ENCODE assay signal across 8 mouse cellular contexts in genomic region chr4:132301965-132302938, GRCm38 (mm10). TPM values are rescaled to one million over a fixed set of nuclear protein-coding genes. Genes with fewer than 3 reads are reported as not detected.
DNase-seq lines count a peak whose midpoint lies in the region; ATAC-seq lines count a peak whose summit lies in the region.

No protein-coding gene starts in this region.

- no peaks in the 10 kb centered on the region for H3K27me3 ChIP-seq in heart, embryonic 14.5 days (ENCODE audit: control insufficient read depth, insufficient read depth, low read length)
- no peaks in the 10 kb centered on the region for H3K27me3 ChIP-seq in hindbrain, embryonic 11.5 days (ENCODE audit: control insufficient read depth, insufficient read depth, low read length)
- no peaks in the 10 kb centered on the region for H3K27me3 ChIP-seq in midbrain, embryonic 13.5 days

- H3K4me2 ChIP-seq in heart, embryonic 14.5 days (ENCODE audit: low read length): peak overlapping the region; percentile 66
- peak overlapping the region; percentile 68 for H3K4me2 ChIP-seq in hindbrain, embryonic 11.5 days (replicated peaks; ENCODE audit: low read depth, low read length)
- H3K4me2 ChIP-seq in midbrain, embryonic 13.5 days (replicated peaks): peak overlapping the region; percentile 60

- H3K4me1 ChIP-seq in heart, embryonic 14.5 days (ENCODE audit: control insufficient read depth in 2 of 2, insufficient read depth in 2 of 2, low read length in 2 of 2): peaks cover 9 to 12% of the 10 kb centered on the region in 2 experiments
- H3K4me1 ChIP-seq in hindbrain, embryonic 11.5 days (replicated peaks; ENCODE audit: control insufficient read depth, insufficient read depth, low read length): no peaks in the 10 kb centered on the region; the same call in 1 of the 2 replicates
- H3K4me1 ChIP-seq in midbrain, embryonic 13.5 days (replicated peaks): peaks cover 6% of the 10 kb centered on the region; the same call in 1 of the 2 replicates

- ATAC-seq in heart, embryonic 14.5 days (ENCODE audit: insufficient number of reproducible peaks, insufficient read depth, low FRiP score, low read depth): no peak
- ATAC-seq in hindbrain, embryonic 11.5 days (ENCODE audit: low FRiP score): no peak
- ATAC-seq in midbrain, embryonic 13.5 days: no peak

- intact Hi-C loops in heart, postnatal 36 days (cut with DNase I): no loop called here

- DNase-seq in heart, postnatal 36 days: no peak
- DNase-seq in NIH3T3 (ENCODE audit: low read depth): peak; percentile 13
- DNase-seq in hindbrain, embryonic 11.5 days (ENCODE audit: low spot score): no peak
- no peak for DNase-seq in right cerebral cortex, postnatal 10 days (ENCODE audit: low spot score in 2 of 2)
- no peak for DNase-seq in spleen, postnatal 10 days (ENCODE audit: low spot score in 2 of 2)
- DNase-seq in layer of hippocampus, postnatal 25 days (ENCODE audit: extremely low spot score in 1 of 2, low spot score in 1 of 2): no peak

- H3K36me3 ChIP-seq in heart, embryonic 14.5 days (ENCODE audit: control insufficient read depth, insufficient read depth, low read length): no peaks in the 10 kb centered on the region
- H3K36me3 ChIP-seq in hindbrain, embryonic 11.5 days (ENCODE audit: control insufficient read depth, insufficient read depth, low read length): no peaks in the 10 kb centered on the region
- no peaks in the 10 kb centered on the region for H3K36me3 ChIP-seq in midbrain, embryonic 13.5 days

- H3K4me3 ChIP-seq in heart, embryonic 14.5 days (ENCODE audit: control insufficient read depth in 1 of 2, insufficient read depth in 1 of 2, low read depth in 1 of 2, low read length in 2 of 2): peak overlapping the region; percentile 44 to 45
- H3K4me3 ChIP-seq in hindbrain, embryonic 11.5 days (ENCODE audit: low read depth, low read length): peak overlapping the region; percentile 43
- peak overlapping the region; percentile 41 for H3K4me3 ChIP-seq in midbrain, embryonic 13.5 days (replicated peaks)

- peak overlapping the region; percentile 78 for H3K9ac ChIP-seq in heart, embryonic 14.5 days (ENCODE audit: low read length)
- H3K9ac ChIP-seq in hindbrain, embryonic 11.5 days (ENCODE audit: low read depth, low read length): no peak overlapping the region; the same call in 1 of the 2 replicates
- H3K9ac ChIP-seq in midbrain, embryonic 13.5 days (replicated peaks): 0 out of 2 replicates have a peak overlapping the region, but pooled peaks have one; percentile 60

- peak overlapping the region in 1 of 2 experiments; percentile 53; a peak in 2 of 4 replicates for H3K27ac ChIP-seq in heart, embryonic 14.5 days (replicated peaks in 1 of 2; ENCODE audit: control insufficient read depth in 1 of 2, insufficient read depth in 1 of 2, low read depth in 2 of 2, low read length in 2 of 2)
- no peak overlapping the region for H3K27ac ChIP-seq in hindbrain, embryonic 11.5 days (ENCODE audit: low read depth, low read length)
- no peak overlapping the region for H3K27ac ChIP-seq in midbrain, embryonic 13.5 days

- 65% methylated on average over 16 of the region's 16 CpGs for WGBS in heart, embryonic 14.5 days
- WGBS in hindbrain, embryonic 11.5 days: 63% methylated on average over 16 of the region's 16 CpGs
- 68% methylated on average over 16 of the region's 16 CpGs for WGBS in midbrain, embryonic 13.5 days

- H3K9me3 ChIP-seq in heart, embryonic 14.5 days (ENCODE audit: control insufficient read depth, low read length): no peaks in the 10 kb centered on the region
- H3K9me3 ChIP-seq in hindbrain, embryonic 11.5 days (ENCODE audit: control insufficient read depth, low read length): no peaks in the 10 kb centered on the region
- H3K9me3 ChIP-seq in midbrain, embryonic 13.5 days: no peaks in the 10 kb centered on the region

RNA-seq across cellular contexts. Expression of gene Rab42, which starts 0.9 kb away (rescaled TPM):
- 1.2 and 1.4 TPM in 2 replicates for polyA plus RNA-seq in heart, embryonic 14.5 days (2014; fragmentation: Nextera tagmentation; extraction: Ambion mirVana)
- under 1 TPM in 1 of 2 experiments, not detected in 1; 0.98 TPM for total RNA-seq in heart, postnatal 36 days (2021)
- polyA plus RNA-seq in hindbrain, embryonic 11.5 days (2014; fragmentation: Nextera tagmentation; extraction: Ambion mirVana): 0.39 and 0.61 TPM in 2 replicates
- polyA plus RNA-seq in midbrain, embryonic 13.5 days (2015; fragmentation: Nextera tagmentation; extraction: Ambion mirVana): 0.58 and 0.92 TPM in 2 replicates
- 1 to 10 TPM; 1.7 TPM for total RNA-seq in layer of hippocampus, postnatal 25 days (2021)

RNA-seq across cellular contexts. Expression of gene Trnau1ap, which starts 27.1 kb away (rescaled TPM):
- polyA plus RNA-seq in heart, embryonic 14.5 days (2014; fragmentation: Nextera tagmentation; extraction: Ambion mirVana): 74.0 and 80.6 TPM in 2 replicates
- 10 to 100 TPM; 25.0 to 28.8 TPM for total RNA-seq in heart, postnatal 36 days (2021)
- polyA plus RNA-seq in hindbrain, embryonic 11.5 days (2014; fragmentation: Nextera tagmentation; extraction: Ambion mirVana): 85.6 and 87.0 TPM in 2 replicates
- polyA plus RNA-seq in midbrain, embryonic 13.5 days (2015; fragmentation: Nextera tagmentation; extraction: Ambion mirVana): 78.6 and 83.6 TPM in 2 replicates
- 10 to 100 TPM; 19.6 to 23.2 TPM for total RNA-seq in layer of hippocampus, postnatal 25 days (2021)

RNA-seq across cellular contexts. Expression of gene Taf12, which starts 28.1 kb away (rescaled TPM):
- 29.4 and 30.9 TPM in 2 replicates for polyA plus RNA-seq in heart, embryonic 14.5 days (2014; fragmentation: Nextera tagmentation; extraction: Ambion mirVana)
- total RNA-seq in heart, postnatal 36 days (2021): 10 to 100 TPM; 28.2 to 34.8 TPM
- polyA plus RNA-seq in hindbrain, embryonic 11.5 days (2014; fragmentation: Nextera tagmentation; extraction: Ambion mirVana): 60.5 and 65.0 TPM in 2 replicates
- 53.6 and 54.1 TPM in 2 replicates for polyA plus RNA-seq in midbrain, embryonic 13.5 days (2015; fragmentation: Nextera tagmentation; extraction: Ambion mirVana)
- total RNA-seq in layer of hippocampus, postnatal 25 days (2021): 10 to 100 TPM; 19.2 to 26.8 TPM

RNA-seq across cellular contexts. Expression of gene Gmeb1, which starts 40.9 kb away (rescaled TPM):
- polyA plus RNA-seq in heart, embryonic 14.5 days (2014; fragmentation: Nextera tagmentation; extraction: Ambion mirVana): 25.8 and 27.5 TPM in 2 replicates
- total RNA-seq in heart, postnatal 36 days (2021): 1 to 10 TPM; 8.8 to 9.6 TPM
- polyA plus RNA-seq in hindbrain, embryonic 11.5 days (2014; fragmentation: Nextera tagmentation; extraction: Ambion mirVana): 38.4 and 41.4 TPM in 2 replicates
- 49.4 and 50.3 TPM in 2 replicates for polyA plus RNA-seq in midbrain, embryonic 13.5 days (2015; fragmentation: Nextera tagmentation; extraction: Ambion mirVana)
- 10 to 100 TPM; 21.9 to 26.9 TPM for total RNA-seq in layer of hippocampus, postnatal 25 days (2021)

RNA-seq across cellular contexts. Expression of gene Rcc1, which starts 51.2 kb away (rescaled TPM):
- polyA plus RNA-seq in heart, embryonic 14.5 days (2014; fragmentation: Nextera tagmentation; extraction: Ambion mirVana): 18.9 and 21.1 TPM in 2 replicates
- total RNA-seq in heart, postnatal 36 days (2021): 1 to 10 TPM; 6.4 to 7.2 TPM
- 51.3 and 53.6 TPM in 2 replicates for polyA plus RNA-seq in hindbrain, embryonic 11.5 days (2014; fragmentation: Nextera tagmentation; extraction: Ambion mirVana)
- 54.1 and 54.6 TPM in 2 replicates for polyA plus RNA-seq in midbrain, embryonic 13.5 days (2015; fragmentation: Nextera tagmentation; extraction: Ambion mirVana)
- total RNA-seq in layer of hippocampus, postnatal 25 days (2021): 10 to 100 TPM; 11.1 to 13.1 TPM
